Mouse (Mus musculus) neural tube, embryonic 12.5 days (tissue): ENCODE results near the gene Mien1. TPM values are rescaled to one million over a fixed set of nuclear protein-coding genes. Genes with fewer than 3 reads are reported as not detected.
A peak's percentile ranks its signal among the peaks of the same experiment; 100 is the strongest.

Experiments used
- ATAC-seq: fragments of 200-750 bp; cut with Nextera tagmentation; 2 replicates; pipeline ENCODE4 v1.8.0; 2017; ENCODE audit warnings: low read depth, mild to moderate bottlenecking, moderate TSS enrichment, moderate library complexity; ENCODE audit not compliant: low FRiP score
- H3K27ac ChIP-seq: fragments of 300-500 bp; sonication (generic); 2 replicates; pipeline ENCODE4 v1.5.1; 2016
- H3K27me3 ChIP-seq: fragments of 300-500 bp; sonication (generic); replicated peaks from 2 replicates; pipeline ENCODE4 v1.6.1; 2016; ENCODE audit warnings: mild to moderate bottlenecking
- H3K36me3 ChIP-seq: fragments of 300-500 bp; sonication (generic); 2 replicates; pipeline ENCODE4 v1.6.1; 2016; ENCODE audit warnings: mild to moderate bottlenecking
- H3K4me1 ChIP-seq: fragments of 300-500 bp; sonication (generic); 2 replicates; pipeline ENCODE4 v1.6.1; 2016
- H3K4me2 ChIP-seq: fragments of 300-500 bp; sonication (generic); replicated peaks from 2 replicates; pipeline ENCODE4 v1.6.1; 2016; ENCODE audit warnings: mild to moderate bottlenecking
- H3K4me3 ChIP-seq: fragments of 300-500 bp; sonication (generic); 2 replicates; pipeline ENCODE4 v1.5.1; 2016
- H3K9ac ChIP-seq: fragments of 300-500 bp; sonication (generic); 2 replicates; pipeline ENCODE4 v1.6.1; 2016; ENCODE audit warnings: mild to moderate bottlenecking
- H3K9me3 ChIP-seq: fragments of 300-500 bp; sonication (generic); 2 replicates; pipeline ENCODE4 v1.6.1; 2016; ENCODE audit warnings: mild to moderate bottlenecking
- WGBS: fragments of 180-500 bp; shearing (Covaris S2); methylation state at CpG from one replicate; pipeline ENCODE4 v1.1.7; 2016; 5-methylcytosine and 5-hydroxymethylcytosine counted together
- polyA plus RNA-seq: library from polyadenylated mRNA; unstranded; fragments of >200 nt; fragmentation: Nextera tagmentation; extraction: Ambion mirVana; gene quantifications from 2 replicates; pipeline ENCODE4 v1.2.1, GENCODE M21; 2016

Gene Mien1
- polyA plus RNA-seq, 1 experiment from 2014 or later = 196 TPM

GRCm38 (mm10) chr11:98473916-98474479 is 35.2 kb upstream of the Mien1 start:
- no peak for ATAC-seq
- 71% methylated on average over 8 of the region's 8 CpGs for WGBS
- Histone ChIP-seq H3K4me1 (no peaks in the 10 kb centered on the region), H3K4me2 (no peak overlapping the region), H3K27ac (no peak overlapping the region), H3K9me3 (no peaks in the 10 kb centered on the region), H3K4me3 (no peak overlapping the region), H3K9ac (no peak overlapping the region), H3K27me3 (no peaks in the 10 kb centered on the region), H3K36me3 (no peaks in the 10 kb centered on the region)

GRCm38 (mm10) chr11:98472696-98473095 is 33.9 kb upstream of the Mien1 start:
- Histone ChIP-seq H3K4me3 (no peak overlapping the region), H3K36me3 (no peaks in the 10 kb centered on the region), H3K9me3 (no peaks in the 10 kb centered on the region), H3K9ac (no peak overlapping the region), H3K27me3 (no peaks in the 10 kb centered on the region), H3K4me1 (no peaks in the 10 kb centered on the region), H3K4me2 (no peak overlapping the region), H3K27ac (no peak overlapping the region)
- ATAC-seq = no peak
- WGBS = 35% methylated on average over 4 of the region's 4 CpGs

DNA sequence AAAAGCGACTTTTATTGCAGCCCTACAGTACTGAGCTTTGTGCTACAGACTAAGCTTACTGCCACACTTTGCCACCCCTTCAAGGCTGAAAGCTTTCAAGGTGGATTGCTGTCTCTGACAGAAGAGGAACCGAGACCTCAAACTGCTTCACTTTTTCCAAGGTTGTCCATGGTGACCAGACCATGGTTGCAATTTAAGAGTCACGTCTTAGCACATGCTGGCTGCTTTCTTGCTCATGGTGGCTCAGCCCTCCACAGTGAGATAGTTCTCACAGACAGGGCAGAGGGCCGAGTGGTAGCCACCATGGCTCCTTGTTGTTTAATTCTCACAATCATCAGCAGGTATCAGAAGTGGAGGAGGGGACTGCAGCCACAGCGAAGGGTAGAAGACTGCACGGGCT is 32.0 kb upstream of the Mien1 start:
- no peak for ATAC-seq
- Histone ChIP-seq H3K27me3 (no peaks in the 10 kb centered on the region), H3K27ac (no peak overlapping the region), H3K9me3 (no peaks in the 10 kb centered on the region), H3K36me3 (no peaks in the 10 kb centered on the region), H3K9ac (no peak overlapping the region), H3K4me2 (no peak overlapping the region), H3K4me1 (no peaks in the 10 kb centered on the region), H3K4me3 (no peak overlapping the region)
- 80% methylated on average over 6 of the region's 6 CpGs for WGBS

GRCm38 (mm10) chr11:98469761-98470714 is 31.2 kb upstream of the Mien1 start:
- no peak overlapping the region for H3K27ac ChIP-seq
- no peak overlapping the region for H3K9ac ChIP-seq
- H3K36me3 ChIP-seq = no peaks in the 10 kb centered on the region
- no peaks in the 10 kb centered on the region for H3K4me1 ChIP-seq
- ATAC-seq = no peak
- no peaks in the 10 kb centered on the region for H3K9me3 ChIP-seq
- H3K4me2 ChIP-seq = no peak overlapping the region
- H3K27me3 ChIP-seq = no peaks in the 10 kb centered on the region
- WGBS = 84% methylated on average over 22 of the region's 22 CpGs
- H3K4me3 ChIP-seq = no peak overlapping the region

DNA sequence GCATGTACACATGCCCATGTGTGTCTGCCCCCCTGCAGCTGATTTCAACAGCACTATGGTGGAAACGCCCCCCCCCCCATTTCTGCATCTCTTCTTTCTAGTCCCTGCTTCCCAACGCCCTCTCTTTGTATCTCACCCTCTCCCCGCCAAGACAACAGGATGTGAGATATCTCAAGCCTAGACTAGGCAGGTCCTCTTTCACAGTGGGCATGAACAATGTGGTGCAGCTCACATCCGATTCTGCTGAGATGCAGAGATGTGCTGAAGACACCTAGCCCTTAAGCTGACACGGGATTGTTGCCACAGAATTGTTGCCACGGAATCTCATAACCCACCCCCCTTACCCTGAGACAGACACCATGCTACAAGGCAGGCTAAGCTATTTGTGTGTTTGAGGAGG is 25.7 kb upstream of the Mien1 start:
- WGBS = 82% methylated on average over 6 of the region's 6 CpGs
- Histone ChIP-seq H3K27ac (no peak overlapping the region), H3K27me3 (peaks cover 21% of the 10 kb centered on the region), H3K4me2 (no peak overlapping the region), H3K9ac (no peak overlapping the region), H3K36me3 (no peaks in the 10 kb centered on the region), H3K4me3 (no peak overlapping the region), H3K4me1 (no peaks in the 10 kb centered on the region), H3K9me3 (no peaks in the 10 kb centered on the region)
- no peak for ATAC-seq

GRCm38 (mm10) chr11:98463911-98464310 is 25.1 kb upstream of the Mien1 start:
- Histone ChIP-seq H3K9me3 (no peaks in the 10 kb centered on the region), H3K36me3 (no peaks in the 10 kb centered on the region), H3K4me1 (no peaks in the 10 kb centered on the region), H3K27me3 (peaks cover 27% of the 10 kb centered on the region), H3K4me2 (no peak overlapping the region), H3K9ac (no peak overlapping the region), H3K27ac (no peak overlapping the region), H3K4me3 (no peak overlapping the region)
- WGBS = 87% methylated on average over 9 of the region's 9 CpGs
- no peak for ATAC-seq

DNA sequence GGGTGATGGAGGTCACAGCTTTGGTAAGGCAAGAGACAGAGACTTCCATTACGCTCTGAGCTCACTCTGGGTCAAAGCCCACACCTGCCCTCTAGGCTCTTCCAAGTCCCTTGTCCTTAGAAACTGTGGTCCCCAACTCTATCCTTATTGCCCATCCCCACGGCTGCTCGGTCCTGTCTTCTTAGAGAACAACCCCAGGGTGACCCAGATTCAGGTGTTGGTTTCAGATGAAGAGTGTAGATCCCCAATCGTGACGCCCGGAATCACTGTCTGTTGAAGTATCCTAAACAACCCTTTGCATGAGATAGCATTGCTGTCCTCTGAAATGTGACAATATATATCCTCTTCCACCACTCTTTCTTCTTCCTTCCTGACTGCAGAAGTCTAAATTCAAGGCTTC is 23.5 kb upstream of the Mien1 start:
- H3K36me3 ChIP-seq = no peaks in the 10 kb centered on the region
- H3K4me3 ChIP-seq = no peak overlapping the region
- ATAC-seq = no peak
- 93% methylated on average over 6 of the region's 6 CpGs for WGBS
- H3K9me3 ChIP-seq = no peaks in the 10 kb centered on the region
- H3K27ac ChIP-seq = no peak overlapping the region
- H3K4me2 ChIP-seq = no peak overlapping the region
- H3K27me3 ChIP-seq = peaks cover 39% of the 10 kb centered on the region
- H3K4me1 ChIP-seq = peaks cover 4% of the 10 kb centered on the region
- no peak overlapping the region for H3K9ac ChIP-seq

- 51% methylated on average over 6 of the region's 6 CpGs for WGBS
- H3K27me3 ChIP-seq = peaks cover 39% of the 10 kb centered on the region
Observed at GRCm38 (mm10) chr11:98461109-98461720, 22.4 kb upstream of the Mien1 start.

DNA sequence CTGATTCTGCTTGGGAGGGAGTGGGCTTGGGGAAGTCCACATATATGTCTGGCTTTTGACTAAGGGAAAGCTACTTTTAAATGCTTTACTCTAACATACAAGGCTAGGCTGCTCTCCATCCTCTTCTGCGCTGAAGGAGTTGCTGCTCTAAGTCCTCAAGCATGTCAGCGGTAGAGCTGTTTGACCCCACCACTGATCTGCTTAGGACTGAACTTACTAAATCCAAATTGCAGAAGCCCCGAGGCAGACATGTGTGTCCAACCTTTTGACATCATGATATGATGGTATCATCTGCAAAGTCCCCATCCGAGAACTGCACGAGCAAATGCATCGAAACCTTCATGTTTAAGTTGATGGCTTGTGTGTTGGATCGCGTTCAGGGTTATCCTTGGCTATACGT is 21.1 kb upstream of the Mien1 start:
- ATAC-seq = no peak
- H3K27ac ChIP-seq = no peak overlapping the region
- H3K4me1 ChIP-seq = peaks cover 7% of the 10 kb centered on the region
- WGBS = 84% methylated on average over 9 of the region's 9 CpGs
- H3K4me2 ChIP-seq = no peak overlapping the region
- no peaks in the 10 kb centered on the region for H3K9me3 ChIP-seq
- H3K36me3 ChIP-seq = no peaks in the 10 kb centered on the region
- peaks cover 39% of the 10 kb centered on the region for H3K27me3 ChIP-seq
- H3K4me3 ChIP-seq = no peak overlapping the region
- no peak overlapping the region for H3K9ac ChIP-seq

More at GRCm38 (mm10) chr11:98461109-98461720, 22.4 kb upstream of the Mien1 start:
- no peaks in the 10 kb centered on the region for H3K9me3 ChIP-seq
- no peaks in the 10 kb centered on the region for H3K36me3 ChIP-seq
- H3K4me1 ChIP-seq = peaks cover 7% of the 10 kb centered on the region
- no peak overlapping the region for H3K27ac ChIP-seq
- H3K4me3 ChIP-seq = no peak overlapping the region
- H3K4me2 ChIP-seq = no peak overlapping the region
- ATAC-seq = no peak
- no peak overlapping the region for H3K9ac ChIP-seq

DNA sequence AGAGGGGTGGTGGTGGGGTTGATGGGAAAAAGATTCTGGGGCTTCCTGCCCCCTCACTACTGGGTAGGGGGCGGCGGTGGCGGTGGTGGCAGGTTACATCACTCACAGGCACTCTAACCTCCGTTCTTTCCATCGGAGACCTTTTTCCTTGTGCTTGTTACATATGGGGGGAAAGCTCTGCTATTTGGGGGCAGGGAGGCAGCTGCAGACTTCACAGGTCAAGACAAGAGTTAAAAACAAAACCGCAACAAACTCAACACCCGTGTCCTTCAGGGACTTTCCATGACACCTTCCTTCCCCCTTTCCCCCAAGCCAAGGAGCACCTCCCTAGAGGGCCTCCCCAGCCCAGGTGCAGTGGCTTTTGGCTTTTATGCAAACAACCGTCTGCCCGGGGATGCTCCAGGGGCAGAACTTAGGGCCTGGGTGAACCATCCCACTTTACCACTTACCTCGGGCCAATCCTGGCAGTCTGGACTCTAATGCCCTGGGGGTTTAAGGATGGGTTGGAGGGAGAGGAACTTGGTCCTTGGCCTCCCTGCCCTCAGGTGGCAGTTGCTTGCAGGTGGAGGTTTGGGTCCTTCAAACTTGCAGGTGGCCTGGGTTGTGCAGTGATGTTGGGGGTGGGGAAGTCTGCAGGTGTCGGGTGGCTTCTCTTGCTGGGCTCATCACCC is 20.4 kb upstream of the Mien1 start:
- H3K4me2 ChIP-seq = no peak overlapping the region
- no peak for ATAC-seq
- 20% methylated on average over 11 of the region's 11 CpGs for WGBS

GRCm38 (mm10) chr11:98458121-98458990 is 19.6 kb upstream of the Mien1 start:
- Histone ChIP-seq H3K9me3 (no peaks in the 10 kb centered on the region), H3K4me2 (peak overlapping the region; percentile 81), H3K36me3 (no peaks in the 10 kb centered on the region), H3K9ac (peak overlapping the region; percentile 54), H3K4me1 (peaks cover 7% of the 10 kb centered on the region), H3K4me3 (peak overlapping the region; percentile 50), H3K27ac (no peak overlapping the region), H3K27me3 (peaks cover 39% of the 10 kb centered on the region)
- peak; percentile 42; the same call in 1 of the 2 replicates for ATAC-seq
- WGBS = 4% methylated on average over 29 of the region's 30 CpGs

More for the DNA sequence above, 20.4 kb upstream of the Mien1 start:
- no peaks in the 10 kb centered on the region for H3K36me3 ChIP-seq
- no peak overlapping the region for H3K9ac ChIP-seq
- no peaks in the 10 kb centered on the region for H3K9me3 ChIP-seq
- peaks cover 7% of the 10 kb centered on the region for H3K4me1 ChIP-seq
- H3K27ac ChIP-seq = no peak overlapping the region
- H3K27me3 ChIP-seq = peaks cover 39% of the 10 kb centered on the region
- no peak overlapping the region for H3K4me3 ChIP-seq
